Mouse (Mus musculus) testis, adult 2 months (tissue): ENCODE results near the gene Dbndd2.

Experiments used
- CTCF ChIP-seq: fragments of 200-500 bp; IDR thresholded peaks from 2 replicates; pipeline ENCODE4 v1.5.1; 2012; ENCODE audit warnings: low read depth, mild to moderate bottlenecking, inconsistent platforms, low read length, moderate library complexity; ENCODE audit not compliant: control insufficient read depth, insufficient read depth, insufficient replicate concordance
- POLR2A ChIP-seq: fragments of 200-500 bp; IDR thresholded peaks from 2 replicates; pipeline ENCODE4 v1.6.1; 2012; ENCODE audit warnings: low read depth, mild to moderate bottlenecking, inconsistent platforms, low read length, moderate library complexity; ENCODE audit not compliant: control insufficient read depth

DNA sequence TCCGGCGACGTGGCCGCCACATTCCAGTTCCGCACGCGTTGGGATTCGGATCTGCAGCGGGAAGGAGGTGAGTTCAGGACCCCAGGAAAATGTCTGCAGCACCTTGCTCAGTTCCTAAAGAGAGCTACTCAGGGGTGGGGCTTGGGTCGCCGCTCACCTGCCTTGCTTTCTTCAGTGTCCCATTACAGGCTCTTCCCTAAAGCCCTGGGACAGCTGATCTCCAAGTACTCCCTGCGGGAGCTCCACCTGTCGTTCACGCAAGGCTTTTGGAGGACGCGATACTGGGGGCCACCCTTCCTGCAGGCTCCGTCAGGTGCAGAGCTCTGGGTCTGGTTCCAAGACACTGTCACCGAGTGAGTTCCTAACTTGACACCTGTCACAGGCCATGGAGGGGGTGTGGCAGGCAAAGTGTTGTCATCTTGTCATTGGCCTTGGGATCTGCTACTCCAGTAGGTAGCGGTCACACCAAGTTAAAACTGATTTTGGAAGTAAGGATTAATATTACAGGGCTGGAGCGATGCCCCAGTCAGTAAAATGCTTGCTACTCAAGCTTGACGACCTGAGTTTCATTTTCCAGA lies 11.9 kb downstream of the Dbndd2 start:
- no peak for TF ChIP-seq POLR2A
- no peak for TF ChIP-seq CTCF
